Mouse (Mus musculus): ENCODE results near the gene Gm21663.
"Not testable (repeated sequence)": the region's sequence is repeated elsewhere in the genome, so short reads cannot be mapped to it uniquely, and the experiment has no call there.

The Gm21663 gene

GRCm38 (mm10) chr5:25942281-25942680 is at the start of gene Gm21663:
Gene Gm21663 (minus strand): TSS chr5:25942381.
- DNase-seq (ENCODE audit: low read depth, low spot score), result not testable (repeated sequence)

- not testable (repeated sequence) for DNase-seq (ENCODE audit: low read depth, low spot score)
Observed at GRCm38 (mm10) chr5:25988550-25988949, 46.4 kb upstream of the Gm21663 start, which contains the start of gene Gm21698. Gene Gm21698 (minus strand): TSS chr5:25988650.

GRCm38 (mm10) chr5:25972563-25972962 is 30.4 kb upstream of the Gm21663 start, which contains the start of gene Gm21680:
Gene Gm21680 (minus strand): TSS chr5:25972663.
- not testable (repeated sequence) for DNase-seq (ENCODE audit: low read depth, low spot score)

- DNase-seq (ENCODE audit: low read depth, low spot score), result not testable (repeated sequence)
Observed at GRCm38 (mm10) chr5:25957050-25957449, 14.9 kb upstream of the Gm21663 start.

GRCm38 (mm10) chr5:25956611-25957010 is 14.4 kb upstream of the Gm21663 start:
- not testable (repeated sequence) for DNase-seq (ENCODE audit: low read depth, low spot score)

- DNase-seq (ENCODE audit: low read depth, low spot score), result not testable (repeated sequence)
Observed at GRCm38 (mm10) chr5:25954317-25954716, 12.1 kb upstream of the Gm21663 start, which contains the start of gene Gm21671. Gene Gm21671 (minus strand): TSS chr5:25954417.

- not testable (repeated sequence) for DNase-seq (ENCODE audit: low read depth, low spot score)
Observed at GRCm38 (mm10) chr5:25945391-25945790, 3.2 kb upstream of the Gm21663 start.

GRCm38 (mm10) chr5:25891321-25891720 is 50.9 kb downstream of the Gm21663 start:
- DNase-seq (ENCODE audit: low read depth, low spot score), result no peak

GRCm38 (mm10) chr5:25889746-25890382 is 52.3 kb downstream of the Gm21663 start:
- DNase-seq (ENCODE audit: low read depth, low spot score), result no peak

GRCm38 (mm10) chr5:25886708-25887107 is 55.5 kb downstream of the Gm21663 start:
- no peak for DNase-seq (ENCODE audit: low read depth, low spot score)

All from A20 (cell line).